Mouse (Mus musculus): ENCODE measurements around the gene Twnk. TPM values are rescaled to one million over a fixed set of nuclear protein-coding genes. Genes with fewer than 3 reads are reported as not detected.
A peak's percentile ranks its signal among the peaks of the same experiment; 100 is the strongest.

Twnk gene
- total RNA-seq, 4 experiments from 2014 or later = 13.2 to 15.1 (median 14.2) TPM

GRCm38 (mm10) chr19:45002301-45002700 is 3.2 kb upstream of the Twnk start:
- no peak for DNase-seq (ENCODE audit: low spot score in 2 of 2)

- DNase-seq (ENCODE audit: low spot score in 2 of 2) = no peak
Measured at GRCm38 (mm10) chr19:45003740-45004516, 1.5 kb upstream of the Twnk start.

GRCm38 (mm10) chr19:45005957-45006712 is 672 bp downstream of the Twnk start, which contains the start of gene Mrpl43:
Gene Mrpl43 (minus strand): TSS chr19:45006442.
- peak; percentile 97 for DNase-seq (ENCODE audit: low spot score in 2 of 2)

- no peak for DNase-seq (ENCODE audit: low spot score in 2 of 2)
Measured at GRCm38 (mm10) chr19:45007021-45007420, 1.6 kb downstream of the Twnk start.

- DNase-seq (ENCODE audit: low spot score in 2 of 2) = no peak
Measured at GRCm38 (mm10) chr19:45007425-45008191, 2.1 kb downstream of the Twnk start.

GRCm38 (mm10) chr19:45010646-45011045 is 5.2 kb downstream of the Twnk start:
- DNase-seq (ENCODE audit: low spot score in 2 of 2) = no peak

GRCm38 (mm10) chr19:45012219-45012618 is 6.8 kb downstream of the Twnk start:
- DNase-seq (ENCODE audit: low spot score in 2 of 2) = no peak

GRCm38 (mm10) chr19:45012636-45013035 is 7.2 kb downstream of the Twnk start:
- peak in 1 of 2 experiments; percentile 13 for DNase-seq (ENCODE audit: low spot score in 2 of 2)

- no peak for DNase-seq (ENCODE audit: low spot score in 2 of 2)
Measured at GRCm38 (mm10) chr19:45013581-45014225, 8.2 kb downstream of the Twnk start.

GRCm38 (mm10) chr19:45014335-45014971 is 9.0 kb downstream of the Twnk start, which contains the start of gene Lzts2:
Gene Lzts2 (plus strand): TSS chr19:45014414.
- DNase-seq (ENCODE audit: low spot score in 2 of 2) = no peak

GRCm38 (mm10) chr19:45014981-45015402 is 9.5 kb downstream of the Twnk start:
- peak in 1 of 2 experiments; percentile 10 for DNase-seq (ENCODE audit: low spot score in 2 of 2)

GRCm38 (mm10) chr19:45015518-45016281 is 10.2 kb downstream of the Twnk start:
- no peak for DNase-seq (ENCODE audit: low spot score in 2 of 2)

GRCm38 (mm10) chr19:45016341-45017215 is 11.1 kb downstream of the Twnk start:
- DNase-seq (ENCODE audit: low spot score in 2 of 2) = peak in 1 of 2 experiments; percentile 78

- DNase-seq (ENCODE audit: low spot score in 2 of 2) = peak; percentile 73 to 83
Measured at GRCm38 (mm10) chr19:45017216-45017771, 11.8 kb downstream of the Twnk start.

GRCm38 (mm10) chr19:45017909-45018308 is 12.4 kb downstream of the Twnk start:
- DNase-seq (ENCODE audit: low spot score in 2 of 2) = peak in 1 of 2 experiments; percentile 83

GRCm38 (mm10) chr19:45018351-45018831 is 12.9 kb downstream of the Twnk start:
- no peak for DNase-seq (ENCODE audit: low spot score in 2 of 2)

GRCm38 (mm10) chr19:45020348-45020747 is 14.9 kb downstream of the Twnk start:
- DNase-seq (ENCODE audit: low spot score in 2 of 2) = no peak

GRCm38 (mm10) chr19:45021362-45021761 is 15.9 kb downstream of the Twnk start:
- no peak for DNase-seq (ENCODE audit: low spot score in 2 of 2)

All from left cerebral cortex, adult 8-10 months (tissue).